Mouse (Mus musculus) subcutaneous adipose tissue, adult 2 months (tissue): ENCODE data around the gene Elovl7. TPM values are rescaled to one million over a fixed set of nuclear protein-coding genes. Genes with fewer than 3 reads are reported as not detected.

Experiments used
- polyA plus RNA-seq: library from polyadenylated mRNA; depleted of rRNA; stranded (reverse); fragments of >200 nt; gene quantifications from 2 replicates; pipeline ENCODE4 v1.2.3, GENCODE M21; 2012; ENCODE audit warnings: low replicate concordance; rRNA removed

The Elovl7 gene
- polyA plus RNA-seq: 0.16 and 1.5 TPM in 2 replicates

GRCm38 (mm10) chr13:108214081-108214484 is at the start of gene Elovl7:
Elovl7 (plus strand) TSS chr13:108214404.

DNA sequence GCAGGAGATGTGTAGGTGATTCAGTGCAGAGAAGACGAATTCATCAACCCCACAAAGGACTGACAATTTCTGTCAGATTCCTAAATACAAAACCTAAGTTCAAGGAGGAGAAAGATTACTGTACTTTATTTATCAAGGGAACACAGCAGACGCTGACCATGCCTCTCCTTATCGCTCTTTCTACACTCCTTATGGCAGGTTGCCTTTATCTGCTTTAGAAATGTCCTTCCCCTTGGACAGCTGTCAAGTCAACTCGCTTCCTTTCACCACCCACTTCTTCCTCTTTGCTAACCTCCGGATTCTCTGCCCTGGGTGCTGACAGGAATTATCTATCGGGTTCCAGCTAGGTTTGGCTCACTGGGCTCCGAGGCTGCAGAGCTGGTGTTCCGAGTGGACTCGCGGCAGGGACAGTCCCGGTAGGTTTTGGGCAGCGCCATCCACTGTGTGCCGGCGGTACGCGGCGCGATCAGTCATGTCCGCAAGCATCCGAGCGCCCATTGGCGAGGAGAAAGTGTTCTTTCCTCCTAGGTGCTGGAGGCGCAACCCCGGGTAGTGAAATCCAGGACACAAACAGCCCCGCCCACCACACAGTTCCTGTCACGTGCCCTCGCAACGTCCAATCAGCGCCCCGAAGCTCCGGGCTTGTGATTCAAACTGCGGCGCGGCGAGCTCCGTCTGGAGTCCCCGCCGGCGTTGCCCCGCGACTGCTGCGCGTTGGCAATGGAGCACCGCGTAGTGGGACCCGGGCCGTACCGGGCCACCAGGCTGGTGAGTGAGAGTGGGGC is 101.7 kb downstream of the Elovl7 start, which contains the start of gene Depdc1b:
Gene Depdc1b (plus strand): TSS at position 631 of the 785 bp plus-strand sequence.

Other genes with a start within 250 kb of the Elovl7 start
- gene Smim15, start 170.0 kb upstream of the Elovl7 start, polyA plus RNA-seq: 12.7 and 14.5 TPM in 2 replicates
- 7.4 and 7.7 TPM in 2 replicates for gene Ndufaf2, start 55.8 kb upstream of the Elovl7 start, polyA plus RNA-seq
- gene Ercc8, start 55.7 kb upstream of the Elovl7 start, polyA plus RNA-seq: 4.7 and 9.8 TPM in 2 replicates
- 0.14 and 1.1 TPM in 2 replicates for gene Depdc1b, start 101.9 kb downstream of the Elovl7 start, polyA plus RNA-seq
- 16.3 and 19.3 TPM in 2 replicates for gene Pde4d, start 235.5 kb downstream of the Elovl7 start, polyA plus RNA-seq